Mouse (Mus musculus): Measurements from ENCODE around the gene Gm37240. TPM values are rescaled to one million over a fixed set of nuclear protein-coding genes. Genes with fewer than 3 reads are reported as not detected.

Gene Gm37240
- total RNA-seq, 1 experiment from 2014 or later, result 0.93 TPM

- no peak for ATAC-seq (ENCODE audit: extremely low read depth, insufficient number of reproducible peaks, low FRiP score, poor library complexity, severe bottlenecking)
These were observed 222.6 kb downstream of the Gm37240 start for GRCm38 (mm10) chr3:85664591-85665171.

- no peak for ATAC-seq (ENCODE audit: extremely low read depth, insufficient number of reproducible peaks, low FRiP score, poor library complexity, severe bottlenecking)
These were observed 223.5 kb downstream of the Gm37240 start for GRCm38 (mm10) chr3:85663826-85664225.

GRCm38 (mm10) chr3:85661926-85662813, 225.1 kb downstream of the Gm37240 start:
- no peak for ATAC-seq (ENCODE audit: extremely low read depth, insufficient number of reproducible peaks, low FRiP score, poor library complexity, severe bottlenecking)

- ATAC-seq (ENCODE audit: extremely low read depth, insufficient number of reproducible peaks, low FRiP score, poor library complexity, severe bottlenecking), result no peak
These were observed 227.6 kb downstream of the Gm37240 start for GRCm38 (mm10) chr3:85659681-85660080.

GRCm38 (mm10) chr3:85655538-85655937, 231.8 kb downstream of the Gm37240 start:
- no peak for ATAC-seq (ENCODE audit: extremely low read depth, insufficient number of reproducible peaks, low FRiP score, poor library complexity, severe bottlenecking)

- ATAC-seq (ENCODE audit: extremely low read depth, insufficient number of reproducible peaks, low FRiP score, poor library complexity, severe bottlenecking), result no peak
These were observed 234.3 kb downstream of the Gm37240 start for GRCm38 (mm10) chr3:85652727-85653665.

GRCm38 (mm10) chr3:85649176-85649575, 238.1 kb downstream of the Gm37240 start:
- ATAC-seq (ENCODE audit: extremely low read depth, insufficient number of reproducible peaks, low FRiP score, poor library complexity, severe bottlenecking), result no peak

GRCm38 (mm10) chr3:85645517-85646004, 241.8 kb downstream of the Gm37240 start:
- ATAC-seq (ENCODE audit: extremely low read depth, insufficient number of reproducible peaks, low FRiP score, poor library complexity, severe bottlenecking), result no peak

GRCm38 (mm10) chr3:85644814-85645213, 242.5 kb downstream of the Gm37240 start:
- ATAC-seq (ENCODE audit: extremely low read depth, insufficient number of reproducible peaks, low FRiP score, poor library complexity, severe bottlenecking), result no peak

GRCm38 (mm10) chr3:85641751-85642150, 245.6 kb downstream of the Gm37240 start:
- no peak for ATAC-seq (ENCODE audit: extremely low read depth, insufficient number of reproducible peaks, low FRiP score, poor library complexity, severe bottlenecking)

GRCm38 (mm10) chr3:85636716-85637447, 250.4 kb downstream of the Gm37240 start:
- ATAC-seq (ENCODE audit: extremely low read depth, insufficient number of reproducible peaks, low FRiP score, poor library complexity, severe bottlenecking), result no peak

GRCm38 (mm10) chr3:85635591-85635990, 251.7 kb downstream of the Gm37240 start:
- ATAC-seq (ENCODE audit: extremely low read depth, insufficient number of reproducible peaks, low FRiP score, poor library complexity, severe bottlenecking), result no peak

GRCm38 (mm10) chr3:85635126-85635419, 252.2 kb downstream of the Gm37240 start:
- no peak for ATAC-seq (ENCODE audit: extremely low read depth, insufficient number of reproducible peaks, low FRiP score, poor library complexity, severe bottlenecking)

GRCm38 (mm10) chr3:85634389-85635125, 252.8 kb downstream of the Gm37240 start:
- ATAC-seq (ENCODE audit: extremely low read depth, insufficient number of reproducible peaks, low FRiP score, poor library complexity, severe bottlenecking), result no peak

GRCm38 (mm10) chr3:85633733-85634132, 253.6 kb downstream of the Gm37240 start:
- no peak for ATAC-seq (ENCODE audit: extremely low read depth, insufficient number of reproducible peaks, low FRiP score, poor library complexity, severe bottlenecking)

- ATAC-seq (ENCODE audit: extremely low read depth, insufficient number of reproducible peaks, low FRiP score, poor library complexity, severe bottlenecking), result no peak
These were observed 257.3 kb downstream of the Gm37240 start for GRCm38 (mm10) chr3:85629895-85630510.

- no peak for ATAC-seq (ENCODE audit: extremely low read depth, insufficient number of reproducible peaks, low FRiP score, poor library complexity, severe bottlenecking)
These were observed 267.6 kb downstream of the Gm37240 start for GRCm38 (mm10) chr3:85619751-85620150.

GRCm38 (mm10) chr3:85619345-85619744, 268.0 kb downstream of the Gm37240 start:
- ATAC-seq (ENCODE audit: extremely low read depth, insufficient number of reproducible peaks, low FRiP score, poor library complexity, severe bottlenecking), result no peak

Data from neutrophil, adult 5-6 weeks (primary cell).